Mouse (Mus musculus) ovary, postnatal 36 days (tissue): ENCODE measurements around the gene Vcp.
"Not testable (repeated sequence)": the region's sequence is repeated elsewhere in the genome, so short reads cannot be mapped to it uniquely, and the experiment has no call there.

Source experiments
- DNase-seq: peaks from one replicate; pipeline ENCODE4 v3.0.0; 2022; ENCODE audit warnings: low spot score, mixed read lengths

The Vcp gene

GRCm38 (mm10) chr4:43029749-43030148 lies 29.4 kb upstream of the Vcp start:
- DNase-seq = no peak

GRCm38 (mm10) chr4:43029121-43029520 lies 28.8 kb upstream of the Vcp start:
- no peak for DNase-seq

GRCm38 (mm10) chr4:43025084-43025960 lies 25.0 kb upstream of the Vcp start, which contains the start of gene Pigo:
Gene Pigo, minus strand, starts transcription at chr4:43025819.
- peak; percentile 93 for DNase-seq

- DNase-seq = no peak
Observed at GRCm38 (mm10) chr4:43024673-43025072, 24.4 kb upstream of the Vcp start.

GRCm38 (mm10) chr4:43021341-43021740 lies 21.0 kb upstream of the Vcp start:
- DNase-seq = no peak

GRCm38 (mm10) chr4:43020876-43021275 lies 20.6 kb upstream of the Vcp start:
- DNase-seq = no peak

GRCm38 (mm10) chr4:43019641-43020465 lies 19.5 kb upstream of the Vcp start:
- no peak for DNase-seq

GRCm38 (mm10) chr4:43019176-43019575 lies 18.9 kb upstream of the Vcp start:
- no peak for DNase-seq

GRCm38 (mm10) chr4:43018156-43018555 lies 17.8 kb upstream of the Vcp start:
- DNase-seq = no peak

GRCm38 (mm10) chr4:43012091-43012490 lies 11.8 kb upstream of the Vcp start:
- DNase-seq = no peak

- peak; percentile 83 for DNase-seq
Observed at GRCm38 (mm10) chr4:43010161-43011038, 10.1 kb upstream of the Vcp start, which contains the start of gene Fancg. Gene Fancg, minus strand, starts transcription at chr4:43010506.

- no peak for DNase-seq
Observed at GRCm38 (mm10) chr4:43005765-43006164, 5.5 kb upstream of the Vcp start.

GRCm38 (mm10) chr4:43004951-43005350 lies 4.6 kb upstream of the Vcp start:
- DNase-seq = no peak

GRCm38 (mm10) chr4:43002756-43003439 lies 2.6 kb upstream of the Vcp start:
- no peak for DNase-seq

- no peak for DNase-seq
Observed at GRCm38 (mm10) chr4:43001272-43001671, 965 bp upstream of the Vcp start.

GRCm38 (mm10) chr4:42999451-43000140 lies 711 bp downstream of the Vcp start:
- DNase-seq = peak; percentile 80

- no peak for DNase-seq
Observed at GRCm38 (mm10) chr4:42998022-42998421, 2.3 kb downstream of the Vcp start.

- no peak for DNase-seq
Observed at GRCm38 (mm10) chr4:42988296-42988695, 12.0 kb downstream of the Vcp start.

- DNase-seq = not testable (repeated sequence)
Observed at GRCm38 (mm10) chr4:42980467-42980866, 19.8 kb downstream of the Vcp start.

- no peak for DNase-seq
Observed at GRCm38 (mm10) chr4:42978062-42978461, 22.2 kb downstream of the Vcp start.

GRCm38 (mm10) chr4:42973868-42974267 lies 26.4 kb downstream of the Vcp start:
- no peak for DNase-seq
